10 mouse cellular contexts compared by ENCODE assay signal in the genomic region with DNA sequence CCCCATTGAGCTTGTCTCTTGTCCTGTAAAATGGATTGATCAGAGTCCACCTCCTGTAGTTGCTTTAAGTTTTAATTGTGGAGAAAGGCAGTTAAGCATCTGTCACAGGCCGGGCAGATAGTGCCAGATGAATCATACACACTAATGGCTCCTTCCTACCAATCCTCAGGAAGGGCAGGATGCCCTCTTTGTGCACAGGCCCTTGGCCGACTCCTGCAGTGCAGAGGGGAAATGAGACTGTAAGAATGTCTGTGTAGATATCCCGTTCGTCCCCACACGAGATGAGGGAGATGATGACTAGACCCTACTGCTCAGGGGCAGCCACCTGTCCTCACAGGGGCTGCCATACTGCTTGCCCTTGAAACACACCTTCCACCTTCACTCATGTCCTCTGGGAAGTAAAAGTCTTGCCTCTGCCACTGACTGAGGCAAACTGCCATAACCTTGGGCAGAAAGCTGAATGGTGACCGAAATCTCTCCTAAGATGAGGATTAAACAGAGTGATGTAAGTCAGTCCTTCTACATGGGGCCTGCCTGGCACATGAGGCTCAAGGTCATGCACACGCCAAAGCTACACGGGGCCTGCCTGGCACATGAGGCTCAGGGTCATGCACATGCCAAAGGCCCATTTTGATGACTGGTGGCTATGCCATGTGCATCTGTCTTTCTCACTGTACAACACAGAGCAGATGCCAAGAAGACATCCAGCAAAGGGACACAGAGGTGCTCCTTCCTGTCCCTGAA. TPM values are rescaled to one million over a fixed set of nuclear protein-coding genes. Genes with fewer than 3 reads are reported as not detected.
A peak's percentile ranks its signal among the peaks of the same experiment; 100 is the strongest.
DNase-seq lines count a peak whose midpoint lies in the region; ATAC-seq lines count a peak whose summit lies in the region.
"Had no signal": no experiment of that assay in that cellular context is flagged by ENCODE, and none has a peak within 500 bp of the region (broad histone marks: within the 10 kb centered on the region; RNA-seq: fewer than 3 reads in every experiment).

No protein-coding gene starts in this region.

- H3K27me3 ChIP-seq in heart, embryonic 12.5 days (replicated peaks): no peaks in the 10 kb centered on the region
- H3K27me3 ChIP-seq in liver, embryonic 12.5 days (replicated peaks): no peaks in the 10 kb centered on the region
- no peaks in the 10 kb centered on the region for H3K27me3 ChIP-seq in embryonic facial prominence, embryonic 12.5 days
- H3K27me3 ChIP-seq in stomach, embryonic 14.5 days (ENCODE audit: control insufficient read depth, insufficient read depth, low read length): no peaks in the 10 kb centered on the region

- H3K9me3 ChIP-seq in heart, embryonic 12.5 days (replicated peaks): no peaks in the 10 kb centered on the region
- H3K9me3 ChIP-seq in liver, embryonic 12.5 days (replicated peaks): no peaks in the 10 kb centered on the region
- no peaks in the 10 kb centered on the region for H3K9me3 ChIP-seq in embryonic facial prominence, embryonic 12.5 days
- H3K9me3 ChIP-seq in stomach, embryonic 14.5 days (ENCODE audit: control insufficient read depth, low read depth, low read length): no peaks in the 10 kb centered on the region

- 63% methylated on average over 8 of the region's 8 CpGs for WGBS in heart, embryonic 12.5 days
- 70% methylated on average over 8 of the region's 8 CpGs for WGBS in liver, embryonic 12.5 days (ENCODE audit: insufficient replicate concordance)
- 88% methylated on average over 8 of the region's 8 CpGs for WGBS in embryonic facial prominence, embryonic 12.5 days
- WGBS in stomach, embryonic 14.5 days: 84% methylated on average over 8 of the region's 8 CpGs

- no peak for DNase-seq in heart, adult 8-10 months (ENCODE audit: low spot score)
- DNase-seq in liver: no peak
- DNase-seq in gastrocnemius, adult 8-10 months (ENCODE audit: low spot score in 2 of 2): no peak
- DNase-seq in testis, postnatal 10 days (ENCODE audit: low spot score): no peak

- H3K9ac ChIP-seq in heart, embryonic 12.5 days: peak overlapping the region; percentile 47
- H3K9ac ChIP-seq in liver, embryonic 12.5 days: no peak overlapping the region
- no peak overlapping the region for H3K9ac ChIP-seq in embryonic facial prominence, embryonic 12.5 days
- no peak overlapping the region for H3K9ac ChIP-seq in stomach, embryonic 14.5 days (replicated peaks; ENCODE audit: low read depth, low read length)

- peaks cover 91% of the 10 kb centered on the region for H3K4me1 ChIP-seq in heart, embryonic 12.5 days (replicated peaks)
- peaks cover 100% of the 10 kb centered on the region for H3K4me1 ChIP-seq in liver, embryonic 12.5 days
- peaks cover 60% of the 10 kb centered on the region for H3K4me1 ChIP-seq in embryonic facial prominence, embryonic 12.5 days
- peaks cover 74% of the 10 kb centered on the region for H3K4me1 ChIP-seq in stomach, embryonic 14.5 days (ENCODE audit: control insufficient read depth, insufficient read depth, low read length)

- no peak for ATAC-seq in heart, embryonic 12.5 days (ENCODE audit: insufficient number of reproducible peaks, low FRiP score)
- no peak for ATAC-seq in liver, embryonic 12.5 days
- no peak for ATAC-seq in embryonic facial prominence, embryonic 12.5 days (ENCODE audit: insufficient number of reproducible peaks, insufficient read depth, low FRiP score, low TSS enrichment)
- ATAC-seq in stomach, embryonic 14.5 days (ENCODE audit: insufficient number of reproducible peaks, insufficient read depth, low FRiP score, low read depth): no peak

- H3K27ac ChIP-seq in heart, embryonic 12.5 days (ENCODE audit: poor library complexity, severe bottlenecking): peak overlapping the region; percentile 100
- H3K27ac ChIP-seq in liver, embryonic 12.5 days: peak overlapping the region; percentile 65
- 0 out of 2 replicates have a peak overlapping the region, but pooled peaks have one; percentile 7 for H3K27ac ChIP-seq in embryonic facial prominence, embryonic 12.5 days
- H3K27ac ChIP-seq in stomach, embryonic 14.5 days (ENCODE audit: low read length): peak overlapping the region; percentile 28; the same call in 1 of the 2 replicates

- H3K4me2 ChIP-seq in heart, embryonic 12.5 days: no peak overlapping the region
- no peak overlapping the region for H3K4me2 ChIP-seq in liver, embryonic 12.5 days
- no peak overlapping the region for H3K4me2 ChIP-seq in embryonic facial prominence, embryonic 12.5 days (replicated peaks)
- H3K4me2 ChIP-seq in stomach, embryonic 14.5 days (replicated peaks; ENCODE audit: low read depth, low read length): no peak overlapping the region

- H3K4me3 ChIP-seq in heart, embryonic 12.5 days: no peak overlapping the region
- no peak overlapping the region for H3K4me3 ChIP-seq in liver, embryonic 12.5 days
- H3K4me3 ChIP-seq in embryonic facial prominence, embryonic 12.5 days: no peak overlapping the region
- H3K4me3 ChIP-seq in stomach, embryonic 14.5 days (ENCODE audit: low read depth, low read length): no peak overlapping the region

- peaks cover 27% of the 10 kb centered on the region for H3K36me3 ChIP-seq in heart, embryonic 12.5 days
- H3K36me3 ChIP-seq in liver, embryonic 12.5 days: peaks cover 78% of the 10 kb centered on the region
- peaks cover 26% of the 10 kb centered on the region for H3K36me3 ChIP-seq in embryonic facial prominence, embryonic 12.5 days
- H3K36me3 ChIP-seq in stomach, embryonic 14.5 days (ENCODE audit: control insufficient read depth, insufficient read depth, low read length): peaks cover 9% of the 10 kb centered on the region; the same call in 1 of the 2 replicates

RNA-seq across cellular contexts. Expression of a gene that starts 40.2 kb away (rescaled TPM):
- 317 and 318 TPM in 2 replicates for polyA plus RNA-seq in heart, embryonic 12.5 days (2016; fragmentation: Nextera tagmentation; extraction: Ambion mirVana)
- total RNA-seq in heart, adult 8-10 months (2022): 10 to 100 TPM; 57.8 to 82.0 (median 75.8) TPM
- polyA plus RNA-seq in liver, embryonic 12.5 days (2016; fragmentation: Nextera tagmentation; extraction: Ambion mirVana): 165 and 166 TPM in 2 replicates
- polyA plus RNA-seq in embryonic facial prominence, embryonic 12.5 days (2016; fragmentation: Nextera tagmentation; extraction: Ambion mirVana): 233 and 253 TPM in 2 replicates
- 272 and 280 TPM in 2 replicates for polyA plus RNA-seq in stomach, embryonic 14.5 days (2014; fragmentation: Nextera tagmentation; extraction: Ambion mirVana)
- 10 to 100 TPM; 21.3 to 36.9 (median 28.2) TPM for total RNA-seq in gastrocnemius, adult 8-10 months (2022)

RNA-seq across cellular contexts. Expression of a gene that starts 40.7 kb away (rescaled TPM):
- polyA plus RNA-seq in heart, embryonic 12.5 days (2016; fragmentation: Nextera tagmentation; extraction: Ambion mirVana): 0.17 and 0.27 TPM in 2 replicates
- under 1 TPM; 0.12 to 0.32 (median 0.23) TPM for total RNA-seq in heart, adult 8-10 months (2022)
- 0.12 and 0.13 TPM in 2 replicates for polyA plus RNA-seq in liver, embryonic 12.5 days (2016; fragmentation: Nextera tagmentation; extraction: Ambion mirVana)
- 0.26 and 0.36 TPM in 2 replicates for polyA plus RNA-seq in embryonic facial prominence, embryonic 12.5 days (2016; fragmentation: Nextera tagmentation; extraction: Ambion mirVana)
- 0.67 and 1.1 TPM in 2 replicates for polyA plus RNA-seq in stomach, embryonic 14.5 days (2014; fragmentation: Nextera tagmentation; extraction: Ambion mirVana)
- under 1 TPM in 1 of 4 experiments, not detected in 3; 0.11 TPM for total RNA-seq in gastrocnemius, adult 8-10 months (2022)
- total RNA-seq: monocyte, adult 5-6 weeks had no signal

RNA-seq across cellular contexts. Expression of a gene that starts 58.2 kb away (rescaled TPM):
- polyA plus RNA-seq in heart, embryonic 12.5 days (2016; fragmentation: Nextera tagmentation; extraction: Ambion mirVana): 1.1 and 1.3 TPM in 2 replicates
- total RNA-seq in heart, adult 8-10 months (2022): 1 to 10 TPM in 1 of 4 experiments, not detected in 3; 1.3 TPM
- polyA plus RNA-seq in liver, embryonic 12.5 days (2016; fragmentation: Nextera tagmentation; extraction: Ambion mirVana): 0.25 TPM in 1 of 2 replicates, not detected in the other
- polyA plus RNA-seq in embryonic facial prominence, embryonic 12.5 days (2016; fragmentation: Nextera tagmentation; extraction: Ambion mirVana): 2.4 and 4.2 TPM in 2 replicates
- polyA plus RNA-seq in stomach, embryonic 14.5 days (2014; fragmentation: Nextera tagmentation; extraction: Ambion mirVana): 1.4 and 1.5 TPM in 2 replicates
- total RNA-seq in gastrocnemius, adult 8-10 months (2022): not detected
- total RNA-seq: left cerebral cortex, adult 8-10 months; monocyte, adult 5-6 weeks had no signal

RNA-seq across cellular contexts. Expression of a gene that starts 59.8 kb away (rescaled TPM):
- polyA plus RNA-seq in heart, embryonic 12.5 days (2016; fragmentation: Nextera tagmentation; extraction: Ambion mirVana): 254 and 255 TPM in 2 replicates
- total RNA-seq in heart, adult 8-10 months (2022): 100 to 1,000 TPM; 152 to 167 (median 158) TPM
- polyA plus RNA-seq in liver, embryonic 12.5 days (2016; fragmentation: Nextera tagmentation; extraction: Ambion mirVana): 325 and 336 TPM in 2 replicates
- polyA plus RNA-seq in embryonic facial prominence, embryonic 12.5 days (2016; fragmentation: Nextera tagmentation; extraction: Ambion mirVana): 392 and 419 TPM in 2 replicates
- polyA plus RNA-seq in stomach, embryonic 14.5 days (2014; fragmentation: Nextera tagmentation; extraction: Ambion mirVana): 413 and 444 TPM in 2 replicates
- total RNA-seq in gastrocnemius, adult 8-10 months (2022): 100 to 1,000 TPM; 130 to 143 (median 134) TPM

RNA-seq across cellular contexts. Expression of a gene that starts 60.0 kb away (rescaled TPM):
- polyA plus RNA-seq in heart, embryonic 12.5 days (2016; fragmentation: Nextera tagmentation; extraction: Ambion mirVana): 5.8 and 6.5 TPM in 2 replicates
- 1 to 10 TPM in 1 of 4 experiments, under 1 TPM in 3; 0.50 to 1.1 (median 0.74) TPM for total RNA-seq in heart, adult 8-10 months (2022)
- polyA plus RNA-seq in liver, embryonic 12.5 days (2016; fragmentation: Nextera tagmentation; extraction: Ambion mirVana): 33.3 and 35.0 TPM in 2 replicates
- polyA plus RNA-seq in embryonic facial prominence, embryonic 12.5 days (2016; fragmentation: Nextera tagmentation; extraction: Ambion mirVana): 6.7 and 9.3 TPM in 2 replicates
- polyA plus RNA-seq in stomach, embryonic 14.5 days (2014; fragmentation: Nextera tagmentation; extraction: Ambion mirVana): 8.5 and 11.3 TPM in 2 replicates
- under 1 TPM; 0.22 to 0.82 (median 0.41) TPM for total RNA-seq in gastrocnemius, adult 8-10 months (2022)

Comparison
In these comparisons a context has a peak if more than half of its experiments do, and no peak if none do; other contexts are left out.
1. H3K27ac ChIP-seq: peak in every context shown above with its lines; median percentile 100 in heart, embryonic 12.5 days; 65 in liver, embryonic 12.5 days; 28 in stomach, embryonic 14.5 days; 7 in embryonic facial prominence, embryonic 12.5 days.